Mouse (Mus musculus) mesoderm, embryonic 11.5 days (tissue): ENCODE data around the gene Phlpp2.

Experiments
- DNase-seq: peaks from one replicate; pipeline ENCODE4 v3.0.0-alpha.2; 2012; ENCODE audit warnings: low read depth, low spot score

The Phlpp2 gene

DNA sequence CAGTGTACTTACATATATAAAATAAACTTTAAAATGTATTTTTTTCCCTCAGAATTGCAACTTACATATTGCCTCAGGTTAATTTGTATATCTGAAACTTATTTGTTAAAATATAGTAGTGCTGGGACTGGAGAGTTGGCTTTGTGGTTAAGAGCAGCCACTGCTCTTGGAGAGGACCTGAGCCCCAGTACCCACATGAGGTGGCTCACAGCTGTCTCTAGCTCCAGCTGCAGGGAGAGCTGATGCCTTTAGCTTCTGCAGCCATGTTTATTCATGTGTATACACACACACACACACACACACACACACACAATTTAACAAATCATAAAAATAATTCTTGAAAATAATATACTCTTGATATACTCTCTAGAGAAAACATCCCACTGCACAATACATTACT lies 34.0 kb downstream of the Phlpp2 start:
- no peak for DNase-seq

DNA sequence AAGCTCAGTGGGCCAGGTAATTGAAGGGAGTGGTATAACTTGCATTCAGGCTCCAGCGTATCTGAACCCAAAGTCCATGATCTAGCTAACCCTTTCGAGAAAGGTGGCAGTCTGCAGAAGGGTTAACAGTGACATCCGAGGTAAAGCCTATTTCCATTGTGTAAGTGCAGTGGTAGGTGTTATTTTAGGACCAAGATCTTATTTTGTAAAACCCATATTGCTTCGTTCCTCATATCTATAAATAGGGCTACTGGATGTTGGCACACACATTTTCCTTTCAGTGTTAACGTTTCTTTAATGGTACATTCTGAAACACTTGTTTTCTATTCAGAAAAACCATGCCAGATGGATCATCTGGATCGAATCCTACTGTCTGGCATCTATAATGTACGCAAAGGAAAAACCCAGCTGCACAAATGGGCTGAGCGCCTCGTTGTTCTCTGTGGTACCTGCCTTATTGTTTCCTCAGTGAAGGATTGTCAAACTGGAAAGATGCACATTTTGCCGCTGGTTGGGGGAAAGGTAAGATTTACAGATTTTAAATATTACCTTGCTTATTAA lies 35.6 kb downstream of the Phlpp2 start:
- no peak for DNase-seq

DNA sequence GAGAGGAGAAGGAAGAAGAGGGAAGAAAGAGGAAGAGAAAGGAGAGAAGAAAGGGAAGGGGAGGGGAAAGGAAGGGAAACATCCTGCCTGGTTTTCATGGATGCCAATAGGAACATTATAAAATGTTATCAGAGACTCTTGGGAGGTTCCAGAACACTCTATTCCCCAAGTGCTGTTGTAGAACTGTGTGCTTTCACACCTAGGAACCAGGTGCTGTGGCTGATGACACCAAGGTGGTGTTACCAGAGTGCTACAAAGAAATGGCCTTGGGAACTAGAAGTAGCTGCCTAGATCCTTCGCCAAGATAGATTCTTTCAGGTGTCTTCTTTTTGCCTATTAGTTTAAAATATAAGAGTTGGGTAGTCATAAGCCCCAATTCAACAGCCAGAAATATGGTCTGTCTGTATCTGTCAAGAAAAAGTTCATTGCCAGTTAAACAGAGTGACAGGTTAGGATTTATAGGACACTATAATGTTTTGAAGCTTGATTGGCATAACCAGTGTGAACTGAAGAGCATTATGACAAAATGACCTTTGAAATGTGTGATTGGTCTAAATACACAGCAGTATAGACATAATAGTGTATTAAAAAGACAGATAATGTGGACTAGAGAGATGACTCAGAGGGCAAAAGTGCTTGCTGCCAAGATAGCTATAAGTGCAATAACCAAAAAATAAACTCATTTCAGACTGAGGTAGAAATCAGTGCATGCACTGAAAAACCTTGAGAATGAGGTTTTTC lies 36.8 kb downstream of the Phlpp2 start:
- DNase-seq, result no peak

DNA sequence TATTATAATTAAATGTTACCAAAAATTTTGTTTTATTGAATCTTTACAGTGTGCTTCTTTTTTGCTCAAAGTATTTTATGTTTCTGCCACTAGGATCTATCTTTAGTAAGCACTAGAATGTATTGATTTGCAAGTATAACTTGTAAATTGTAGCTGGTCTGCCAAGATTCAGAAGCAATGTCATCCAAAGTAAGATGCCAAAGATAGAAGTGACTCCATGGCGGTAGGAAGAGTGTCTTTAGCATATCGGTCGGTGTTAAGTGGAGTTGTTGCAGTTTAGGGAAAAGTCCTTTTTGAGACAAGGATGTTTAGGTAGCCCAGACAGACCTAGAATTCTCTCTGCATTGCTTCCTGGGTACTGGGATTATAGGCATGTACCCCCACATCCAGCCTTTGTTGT lies 38.6 kb downstream of the Phlpp2 start:
- DNase-seq, result no peak

DNA sequence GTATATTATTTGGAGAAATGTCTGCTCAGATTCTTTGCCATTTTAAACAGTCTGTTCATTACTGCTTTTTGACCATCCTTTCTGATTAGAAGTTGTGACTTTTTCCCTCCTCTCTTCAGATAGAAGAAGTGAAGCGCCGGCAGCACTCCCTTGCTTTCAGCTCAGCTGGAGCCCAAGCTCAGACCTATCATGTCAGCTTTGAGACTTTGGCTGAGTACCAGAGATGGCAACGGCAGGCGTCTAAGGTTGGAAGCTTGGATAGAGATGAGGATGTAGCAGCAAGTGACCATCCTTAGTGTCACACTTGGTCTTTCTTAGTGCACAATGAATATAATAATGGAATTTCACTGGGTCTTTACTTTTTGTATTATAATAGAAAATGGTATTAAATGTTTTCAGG lies 39.0 kb downstream of the Phlpp2 start:
- DNase-seq, result no peak

DNA sequence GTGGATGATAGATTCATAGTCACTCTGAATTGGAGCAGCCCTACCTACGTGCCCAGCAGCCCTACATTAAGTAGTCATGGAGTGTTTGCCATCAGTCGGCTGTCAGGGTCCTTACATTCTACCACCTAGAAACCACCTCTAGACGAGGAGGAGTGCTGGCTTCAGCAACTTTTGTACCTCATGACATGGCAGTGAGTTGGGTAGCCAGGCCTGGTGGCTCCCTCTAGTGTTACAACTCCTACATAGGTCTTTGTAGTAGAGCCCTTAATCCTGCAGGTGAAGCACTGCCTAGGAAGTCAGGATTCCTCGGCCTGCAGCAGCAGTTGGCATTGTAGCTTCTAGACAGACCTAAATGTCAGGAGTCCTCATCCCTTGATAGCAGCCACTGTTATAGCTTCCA lies 48.9 kb downstream of the Phlpp2 start:
- peak; percentile 12 for DNase-seq

DNA sequence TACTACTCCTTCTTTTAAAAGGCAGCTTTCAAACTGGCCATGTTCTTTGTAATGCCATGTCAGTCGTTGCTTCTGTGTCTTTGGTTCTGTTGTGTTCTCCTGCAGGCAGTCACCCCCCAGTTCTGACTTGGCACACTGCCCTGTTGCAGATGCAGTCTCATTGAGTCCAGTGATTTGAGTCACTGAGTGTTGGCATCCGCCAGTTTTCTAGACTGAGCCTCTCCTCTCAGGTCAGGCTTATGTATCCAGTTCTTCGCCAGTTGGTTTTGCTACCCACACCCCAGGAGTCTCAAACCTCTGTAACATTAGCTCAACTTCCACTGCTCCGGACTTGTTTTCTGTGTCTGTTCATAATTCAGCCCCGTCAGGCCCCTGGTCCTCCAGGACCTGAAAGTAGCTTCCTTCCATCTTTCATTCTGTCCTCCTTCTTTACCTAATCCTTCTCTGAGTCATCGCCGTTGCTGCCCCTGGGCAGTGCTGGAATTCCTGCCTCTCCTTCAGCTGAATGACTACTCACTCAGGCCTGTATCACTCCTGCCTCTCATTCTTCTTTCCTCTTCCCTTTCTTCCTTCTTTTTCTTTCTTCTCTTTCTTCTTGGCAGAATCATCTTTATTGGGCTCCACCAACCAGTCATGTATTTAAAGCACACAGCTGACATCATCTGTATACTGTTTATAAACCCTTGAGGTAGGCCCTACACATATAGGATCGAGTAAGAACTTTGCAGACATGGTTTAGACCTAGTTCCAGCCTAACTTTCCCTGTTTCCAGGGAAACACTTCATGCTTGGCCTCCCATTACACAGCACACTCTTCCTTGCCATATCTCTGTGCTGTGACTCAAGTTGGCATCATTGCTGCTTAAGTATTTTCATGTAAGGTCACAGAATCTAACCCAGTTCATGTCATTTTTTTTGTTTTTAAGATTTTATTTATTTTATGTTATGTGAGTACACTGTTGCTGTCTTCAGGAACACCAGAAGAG lies 52.4 kb downstream of the Phlpp2 start:
- DNase-seq, result no peak

DNA sequence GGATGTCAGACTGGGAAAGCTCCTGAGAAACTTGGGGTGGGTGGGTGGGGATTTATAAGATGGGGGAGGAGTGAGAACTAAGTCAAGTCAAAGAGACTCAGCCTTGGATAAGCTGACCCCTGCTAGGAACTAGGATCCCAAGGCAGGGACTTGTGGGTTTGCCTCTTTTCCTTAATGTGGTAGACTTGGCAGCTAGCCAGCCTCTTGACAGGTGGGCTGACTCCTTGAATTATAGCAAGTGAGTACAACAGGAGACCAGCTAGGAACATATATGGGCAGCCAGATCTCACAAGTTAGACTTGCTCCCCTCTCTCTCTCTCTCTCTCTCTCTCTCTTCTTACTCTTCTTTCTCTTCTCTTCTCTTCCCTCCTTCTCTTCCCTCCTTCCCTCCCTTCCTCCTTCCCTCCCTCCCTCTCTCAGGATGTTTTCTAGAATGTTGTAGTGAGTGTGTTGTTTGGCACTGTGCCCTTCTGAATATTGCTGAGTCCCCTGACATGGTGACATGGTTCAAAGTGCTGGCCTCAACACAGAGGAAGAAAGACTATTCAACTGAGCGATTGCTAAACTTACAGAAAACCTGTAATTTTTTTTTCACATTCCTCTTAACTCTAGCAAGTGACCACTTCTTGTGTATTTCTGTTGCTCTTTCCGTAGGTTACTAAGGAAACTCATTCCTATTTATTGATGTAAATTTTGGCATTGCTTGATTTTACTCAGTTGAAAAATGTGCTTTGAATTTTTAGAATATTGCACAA lies 73.4 kb downstream of the Phlpp2 start:
- peak; percentile 49 for DNase-seq

DNA sequence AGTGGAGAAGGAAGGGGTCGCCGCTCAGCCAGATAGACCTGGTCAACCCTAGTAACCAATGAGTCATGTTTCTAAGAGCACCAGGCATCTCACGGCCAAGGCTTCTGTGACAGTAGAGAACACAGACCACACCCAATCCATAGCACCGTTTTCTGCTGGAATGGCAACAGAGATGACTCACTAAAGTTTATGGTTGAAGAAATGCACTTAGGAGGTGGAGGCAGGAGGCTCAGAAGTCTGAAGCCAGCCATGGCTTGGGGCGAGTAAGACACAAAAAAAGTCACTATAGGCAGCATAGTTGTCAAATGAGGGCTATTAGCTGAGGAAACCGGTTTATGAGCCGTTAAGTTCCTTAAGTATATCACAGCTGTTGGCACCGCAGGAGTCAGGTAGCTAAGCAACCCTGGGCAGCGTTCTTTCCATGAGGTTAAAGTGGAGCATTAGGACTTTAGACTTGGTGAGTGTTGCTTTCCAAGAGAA lies 76.9 kb downstream of the Phlpp2 start:
- no peak for DNase-seq

DNA sequence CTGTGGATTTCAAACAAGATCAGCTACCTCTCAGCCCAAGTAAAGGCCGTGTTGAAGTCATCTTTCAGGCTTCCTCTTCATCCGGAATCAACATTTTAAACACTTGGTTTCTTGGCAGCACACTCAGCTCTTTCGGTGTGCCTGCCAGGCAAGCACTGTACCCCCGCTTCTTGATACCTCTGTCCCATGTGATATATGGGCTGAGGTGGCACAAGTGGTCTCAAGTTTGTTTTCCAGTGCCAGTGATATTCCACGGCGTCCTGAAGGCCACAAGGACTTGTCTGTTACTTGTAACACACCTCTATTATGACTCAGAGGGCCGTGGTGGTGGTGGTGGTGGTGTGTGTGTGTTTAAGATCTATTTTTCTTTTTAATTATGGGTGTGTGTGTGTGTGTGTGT lies 77.4 kb downstream of the Phlpp2 start:
- DNase-seq, result no peak

DNA sequence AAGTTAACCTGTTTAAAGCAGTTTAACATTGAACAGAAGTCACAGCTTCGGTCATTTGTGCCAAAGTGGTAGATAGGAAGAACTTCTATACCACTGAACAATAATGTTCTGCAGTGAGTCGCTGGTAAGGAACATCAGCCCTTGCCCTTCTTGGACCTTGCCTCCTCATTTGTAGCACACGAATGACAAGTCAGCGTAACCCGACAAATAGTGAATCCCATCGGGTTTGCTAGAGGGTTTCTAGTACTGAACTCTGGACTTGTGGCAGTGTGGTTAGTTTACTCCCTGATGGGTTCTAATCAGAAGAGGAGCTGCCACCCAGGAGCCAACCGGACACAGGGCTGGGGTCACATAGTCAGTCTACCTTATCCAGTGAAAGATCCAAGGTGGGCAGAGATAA lies 77.9 kb downstream of the Phlpp2 start:
- DNase-seq, result no peak

DNA sequence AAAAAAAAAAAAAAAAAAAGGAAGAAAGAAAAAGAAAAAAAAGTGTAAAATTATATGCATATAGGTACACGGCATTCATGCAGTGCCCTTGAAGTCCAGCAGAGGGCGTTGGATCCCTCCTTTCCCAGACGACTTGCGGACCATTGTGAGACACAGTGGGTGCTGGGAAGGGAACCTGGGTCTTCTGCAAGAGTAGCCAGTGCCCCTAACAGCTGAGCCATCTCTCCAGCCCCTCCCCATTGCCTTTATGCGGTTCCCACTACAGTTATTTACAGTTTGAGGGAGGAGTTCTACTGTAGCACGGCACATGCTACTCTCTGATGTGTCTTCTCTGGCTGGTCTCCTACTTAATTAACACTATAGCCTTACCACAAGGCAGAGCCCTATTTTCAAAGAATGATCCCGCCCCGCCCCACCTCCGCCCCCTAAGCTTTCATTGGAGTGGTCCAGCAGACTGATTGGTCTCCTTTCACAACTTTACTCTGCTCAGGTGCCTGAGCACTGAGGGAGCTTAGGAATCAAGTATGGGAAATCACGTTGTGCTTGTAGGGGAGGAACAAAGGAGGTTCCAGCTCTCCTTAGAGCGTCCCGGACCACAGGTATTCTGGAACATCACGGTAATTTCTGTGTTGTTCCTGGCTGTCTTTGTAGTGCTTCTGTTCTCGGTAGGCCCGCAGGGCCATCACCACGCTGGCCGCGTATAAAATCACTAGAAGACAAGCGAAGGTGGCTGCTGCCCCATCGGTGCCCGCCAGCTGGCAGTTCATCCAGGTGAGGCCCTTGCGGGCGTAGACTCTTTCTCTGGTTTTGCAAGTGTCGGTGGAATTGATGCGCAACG lies 79.3 kb downstream of the Phlpp2 start:
- DNase-seq, result peak; percentile 61

DNA sequence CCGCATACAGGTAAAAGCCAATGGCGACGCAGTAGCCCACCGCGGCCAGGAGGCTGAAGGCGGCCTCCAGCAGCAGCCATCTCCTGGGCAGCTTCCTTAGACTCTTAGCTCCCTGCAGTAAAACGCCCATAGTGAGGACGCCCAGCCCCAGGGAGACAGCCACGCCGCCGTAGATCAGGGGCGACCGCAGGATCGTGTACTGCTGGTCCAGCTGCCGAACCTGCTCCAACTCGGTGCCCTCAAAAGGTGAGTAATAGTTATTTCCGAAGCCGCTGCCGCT lies 79.9 kb downstream of the Phlpp2 start:
- no peak for DNase-seq

DNA sequence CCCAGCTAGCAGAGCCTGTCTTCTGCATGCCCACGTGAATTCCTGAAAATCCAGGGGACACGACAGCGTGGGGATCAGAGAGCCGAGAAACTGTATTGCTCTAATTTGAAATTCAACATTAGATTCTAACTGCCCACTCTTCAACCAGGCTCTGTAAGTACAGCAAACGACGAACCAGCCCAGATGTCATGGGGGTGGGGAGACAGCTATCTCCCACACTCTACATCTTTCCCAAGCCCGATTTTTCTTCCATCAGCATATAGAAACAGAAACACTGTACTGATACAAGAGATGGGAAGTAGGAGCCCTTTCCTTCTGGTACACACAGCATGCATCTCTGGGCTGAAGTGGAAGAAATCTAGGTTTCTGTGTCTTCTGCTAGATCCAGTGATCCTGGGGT lies 83.8 kb downstream of the Phlpp2 start:
- no peak for DNase-seq

DNA sequence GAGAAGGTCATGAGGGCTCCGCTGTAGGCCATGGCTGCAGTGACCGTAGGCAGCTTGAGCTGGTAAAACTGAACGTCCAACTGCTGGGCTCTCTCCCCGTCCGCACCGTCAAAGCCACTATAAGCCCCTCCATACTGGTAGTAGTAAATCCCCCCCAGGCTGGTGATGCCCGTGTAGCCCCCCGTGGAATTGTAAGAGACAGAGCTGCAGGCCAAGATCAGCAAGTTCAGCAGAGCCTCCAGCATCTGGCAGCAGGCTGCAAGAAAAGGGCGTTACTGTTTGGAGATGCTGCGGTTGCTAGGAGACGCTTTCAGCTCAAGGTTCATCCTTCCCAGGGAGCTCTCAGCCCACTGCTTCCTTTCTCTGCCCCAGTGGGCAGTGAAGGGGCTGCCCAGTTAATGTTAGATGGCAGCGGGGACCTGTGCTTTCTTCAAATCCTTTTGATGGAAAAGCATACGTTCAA lies 86.2 kb downstream of the Phlpp2 start:
- peak; percentile 78 for DNase-seq

DNA sequence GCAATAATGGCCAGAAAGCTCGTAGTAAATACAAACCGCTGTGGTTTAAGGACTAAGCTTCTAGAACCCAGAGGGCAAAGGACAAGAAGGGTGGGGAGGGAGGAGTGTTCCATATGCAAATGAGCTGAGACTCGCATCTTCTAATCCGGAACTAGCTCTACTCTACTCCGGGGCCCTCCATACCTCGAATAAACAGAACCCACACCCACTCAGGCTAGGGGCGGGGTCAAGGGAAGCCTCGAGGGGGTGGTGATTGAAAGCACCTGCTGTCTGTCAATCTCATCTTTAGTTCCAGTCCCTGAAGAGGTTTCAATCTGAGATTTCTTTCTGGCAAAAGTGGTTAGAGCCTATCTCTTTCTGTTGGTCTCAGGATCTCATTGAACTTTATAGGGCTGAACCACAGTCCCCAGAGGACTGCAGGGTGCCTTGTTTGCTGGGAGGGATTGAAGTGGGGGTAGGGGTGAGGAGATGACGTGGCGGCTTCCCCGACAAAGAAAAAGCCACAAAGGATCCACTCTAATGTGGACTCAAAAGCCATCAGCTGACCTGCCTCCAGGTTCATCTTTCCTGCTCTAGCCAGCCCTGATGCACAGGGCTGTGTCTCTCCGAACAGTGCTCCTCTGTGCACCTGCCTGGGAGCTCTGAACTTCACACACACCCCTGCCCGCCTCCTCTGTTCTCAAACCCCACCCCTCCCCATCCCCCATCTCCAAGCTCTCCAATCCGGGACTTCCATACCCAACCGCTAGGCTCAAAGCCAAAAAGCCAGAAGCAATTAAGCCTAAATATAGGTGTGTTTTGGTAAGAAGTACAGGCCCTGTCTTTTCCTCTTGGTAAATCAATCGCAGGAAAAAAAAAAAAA lies 89.1 kb downstream of the Phlpp2 start:
- peak; percentile 48 for DNase-seq

DNA sequence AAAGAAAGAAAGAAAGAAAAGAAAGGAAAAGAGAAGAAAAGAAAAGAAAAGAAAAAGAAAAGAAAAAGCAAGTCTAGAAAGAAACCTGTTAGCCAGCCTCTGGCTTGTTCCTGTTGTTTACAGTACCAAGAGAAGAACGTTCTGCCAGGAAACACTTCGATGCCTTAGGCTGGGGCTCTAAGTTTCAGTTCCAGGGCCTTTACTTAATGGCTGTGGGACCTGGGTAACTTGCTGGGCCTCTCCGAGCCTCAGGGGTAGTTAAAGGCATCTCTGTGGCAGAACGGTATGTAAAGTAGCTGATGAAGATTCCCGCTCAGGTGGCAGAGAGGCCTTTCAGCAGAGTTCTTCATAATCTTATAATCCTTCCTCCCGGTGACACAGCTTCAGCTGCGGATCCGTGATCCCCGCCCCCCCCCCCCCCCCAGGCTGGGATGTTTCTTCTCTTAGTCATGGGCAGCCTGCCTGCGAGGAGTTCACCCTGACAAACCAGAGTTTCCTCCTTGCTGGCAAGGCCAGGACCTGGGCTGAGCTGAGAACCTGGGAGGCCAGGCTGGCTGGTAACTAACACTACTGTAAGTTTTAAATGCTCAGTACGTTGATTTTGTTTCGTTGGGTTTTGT lies 89.8 kb downstream of the Phlpp2 start:
- DNase-seq, result no peak

DNA sequence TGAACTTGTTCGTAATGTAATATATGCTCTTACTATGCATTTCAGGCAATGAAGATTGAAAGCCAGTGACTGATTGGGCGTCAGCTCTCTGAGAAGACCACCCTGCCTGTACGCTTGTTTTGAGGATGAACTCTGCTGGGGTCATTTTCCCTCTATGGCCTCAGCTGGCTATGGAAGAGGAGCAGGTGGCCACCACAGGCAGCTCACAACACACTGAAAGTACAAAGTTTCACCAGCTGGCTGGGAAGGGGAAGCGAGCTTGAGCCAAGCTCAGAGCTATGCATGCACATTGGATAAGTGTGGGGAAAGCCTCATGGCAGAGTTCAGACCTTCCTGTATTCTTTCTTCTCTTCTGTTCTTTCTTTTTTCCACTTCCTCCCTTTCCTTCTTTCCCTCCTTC lies 90.8 kb downstream of the Phlpp2 start:
- DNase-seq, result no peak

DNA sequence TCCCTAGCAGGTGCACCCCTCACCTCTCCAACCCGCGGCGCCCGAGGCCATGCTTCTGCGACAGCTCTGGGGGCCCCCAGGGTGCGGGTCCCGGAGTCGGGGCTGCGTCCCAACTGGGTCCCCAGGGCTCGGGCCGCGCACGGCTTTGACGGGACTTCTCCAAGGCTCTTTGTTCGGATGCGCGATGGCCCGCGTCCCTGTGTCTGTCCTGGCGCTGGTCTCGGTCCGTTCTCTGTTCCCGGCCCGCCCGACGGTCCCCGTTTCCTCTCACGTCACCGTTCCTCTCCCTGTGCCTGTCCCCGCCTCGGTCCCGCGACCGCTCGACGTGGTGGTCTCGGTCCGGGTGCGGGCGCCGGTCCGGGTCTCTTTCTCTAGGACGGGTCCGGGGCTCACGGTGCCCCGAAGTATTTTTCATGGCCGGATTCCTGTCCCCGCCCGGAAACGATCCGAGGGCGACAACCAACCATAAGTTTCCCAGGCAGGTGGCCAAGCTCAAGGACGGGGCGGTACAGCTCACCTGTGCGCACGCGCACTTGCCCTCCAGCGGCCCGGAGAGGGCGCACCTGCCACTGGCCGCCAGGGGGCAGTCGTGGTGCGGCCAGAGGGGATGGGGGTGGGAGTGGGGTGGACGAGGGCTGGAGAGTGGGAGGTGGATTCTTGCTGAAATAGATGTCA lies 93.5 kb downstream of the Phlpp2 start, which contains the start of gene Marveld3:
TSS of gene Marveld3 (minus strand) at position 511 of the 675 bp plus-strand sequence.
- DNase-seq, result peak; percentile 60
